Mouse (Mus musculus) induced T-regulatory cell, adult 2 months (primary cell): ENCODE results near the gene Ifitm5.

Source experiments
- DNase-seq: peaks from one replicate; pipeline ENCODE4 v3.0.0-alpha.2; 2012; ENCODE audit warnings: low read depth

Gene Ifitm5

DNA sequence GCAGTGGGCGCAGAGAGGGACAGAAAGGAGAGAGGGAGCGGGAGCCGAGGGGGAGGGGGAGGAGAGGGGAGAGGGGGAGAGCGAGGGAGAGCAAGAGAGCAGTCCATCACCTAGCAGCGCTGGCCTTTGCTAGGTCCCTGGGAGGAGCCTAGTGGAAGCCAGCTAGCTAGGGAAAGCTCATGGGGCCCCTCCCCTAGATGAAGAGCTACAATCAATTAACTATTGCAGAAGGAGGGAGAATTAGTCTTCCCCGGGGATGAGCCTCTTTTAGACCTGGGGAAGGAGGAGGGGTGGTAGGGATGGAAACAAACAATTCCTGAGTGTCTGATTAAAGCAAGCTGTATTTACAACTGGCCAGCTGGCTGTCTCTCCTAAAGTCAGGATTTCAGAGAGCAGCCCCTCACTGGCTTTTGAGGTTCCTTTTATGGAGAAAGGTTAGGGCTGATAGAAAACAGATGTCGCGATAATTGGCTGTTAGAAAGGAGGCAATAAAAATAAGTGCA lies 10.4 kb downstream of the Ifitm5 start:
- no peak for DNase-seq

GRCm38 (mm10) chr7:140938896-140939295 lies 11.2 kb downstream of the Ifitm5 start:
- no peak for DNase-seq

DNA sequence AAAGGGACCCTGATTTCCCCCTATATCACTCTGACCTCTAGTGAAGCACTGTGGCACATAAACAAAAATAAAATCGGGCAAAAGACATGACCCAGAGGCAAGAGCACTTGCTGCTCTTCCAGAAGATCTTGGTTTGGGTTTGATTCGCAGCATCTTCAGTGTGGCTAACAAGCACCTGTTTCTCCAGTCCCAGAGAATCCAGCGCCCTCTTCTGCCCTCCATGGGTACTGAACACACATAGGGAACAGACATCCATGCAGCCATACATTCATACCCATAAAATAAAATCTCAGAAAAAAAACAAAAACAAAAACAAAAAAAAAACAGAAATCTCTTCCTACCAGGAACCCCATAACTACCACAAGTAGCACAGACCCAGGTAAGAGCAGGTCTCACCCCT lies 11.7 kb downstream of the Ifitm5 start:
- peak; percentile 53 for DNase-seq

DNA sequence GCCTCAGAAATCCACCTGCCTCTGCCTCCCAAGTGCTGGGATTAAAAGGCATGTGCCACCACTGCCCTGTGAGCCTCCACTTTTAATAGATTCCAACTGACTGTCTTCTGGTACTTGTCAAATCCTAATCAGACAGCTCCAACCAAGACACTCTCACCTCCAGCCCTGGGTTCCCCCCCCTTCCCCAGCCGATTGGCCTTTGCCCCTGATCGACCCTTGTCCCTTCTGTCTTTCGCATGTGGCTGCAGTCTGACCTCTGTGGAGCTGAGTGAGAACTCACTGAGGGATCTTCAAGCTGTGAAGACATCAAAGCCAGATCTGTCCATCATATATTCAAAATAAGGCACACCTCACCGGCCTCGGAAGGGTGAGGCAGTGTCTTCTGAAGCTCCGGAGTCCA lies 22.9 kb downstream of the Ifitm5 start:
- no peak for DNase-seq

- DNase-seq: peak; percentile 32
These were observed 26.9 kb downstream of the Ifitm5 start for GRCm38 (mm10) chr7:140923070-140923775.

GRCm38 (mm10) chr7:140922398-140923069 lies 27.6 kb downstream of the Ifitm5 start:
- peak; percentile 40 for DNase-seq

DNA sequence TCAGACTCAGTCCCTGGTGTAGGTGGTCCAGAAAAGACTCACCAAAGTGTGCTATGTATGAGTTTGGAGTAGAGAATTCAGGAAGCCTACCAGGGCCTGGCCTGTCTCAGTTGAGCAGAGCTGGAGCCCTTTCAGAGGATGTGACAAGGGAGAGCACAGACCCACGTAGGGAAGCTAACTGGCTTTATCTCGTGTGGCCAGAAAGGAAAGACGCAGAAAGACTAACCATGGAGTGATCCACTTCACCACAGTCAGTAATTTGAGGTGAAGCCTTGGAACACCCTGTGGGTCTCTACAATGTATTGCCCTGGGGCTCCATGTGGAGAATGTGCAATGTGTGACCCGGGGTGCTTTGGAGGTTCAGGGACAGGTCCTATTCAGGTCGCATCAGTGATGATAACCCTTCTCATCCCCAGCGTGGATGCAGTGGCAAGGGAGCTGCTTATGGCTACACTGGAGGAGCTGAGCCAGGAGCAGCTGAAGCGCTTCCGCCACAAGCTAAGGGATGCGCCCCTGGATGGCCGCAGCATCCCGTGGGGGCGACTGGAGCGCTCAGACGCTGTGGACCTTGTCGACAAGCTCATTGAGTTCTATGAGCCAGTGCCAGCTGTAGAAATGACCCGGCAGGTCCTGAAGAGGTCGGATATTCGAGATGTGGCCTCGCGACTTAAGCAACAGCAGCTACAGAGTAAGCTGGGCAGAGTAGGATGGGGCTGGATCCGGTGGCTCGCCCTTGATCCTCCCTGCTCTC lies 28.7 kb downstream of the Ifitm5 start:
- no peak for DNase-seq

- no peak for DNase-seq
These were observed 29.6 kb downstream of the Ifitm5 start, which contains the start of gene Nlrp6 for GRCm38 (mm10) chr7:140920418-140921029. Gene Nlrp6 (plus strand): TSS chr7:140920902.

DNA sequence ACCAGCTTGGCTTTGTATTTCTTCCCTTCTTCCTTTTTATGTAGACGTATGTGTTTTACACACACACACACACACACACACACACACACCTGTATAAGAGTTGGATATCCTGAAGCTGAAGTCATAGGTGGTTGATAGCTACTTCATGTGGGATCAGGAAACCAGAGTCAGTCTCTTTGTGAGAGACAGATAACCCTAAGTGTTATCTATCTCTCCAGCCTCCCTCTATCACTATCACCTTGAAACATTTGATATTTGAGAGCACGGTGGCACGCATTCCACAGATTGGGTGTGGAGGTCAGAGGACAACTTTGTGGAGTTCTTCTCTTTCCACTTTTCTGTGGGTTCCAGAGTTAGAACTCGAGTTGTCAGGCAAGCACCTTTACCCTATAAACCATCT lies 30.2 kb downstream of the Ifitm5 start:
- no peak for DNase-seq

DNA sequence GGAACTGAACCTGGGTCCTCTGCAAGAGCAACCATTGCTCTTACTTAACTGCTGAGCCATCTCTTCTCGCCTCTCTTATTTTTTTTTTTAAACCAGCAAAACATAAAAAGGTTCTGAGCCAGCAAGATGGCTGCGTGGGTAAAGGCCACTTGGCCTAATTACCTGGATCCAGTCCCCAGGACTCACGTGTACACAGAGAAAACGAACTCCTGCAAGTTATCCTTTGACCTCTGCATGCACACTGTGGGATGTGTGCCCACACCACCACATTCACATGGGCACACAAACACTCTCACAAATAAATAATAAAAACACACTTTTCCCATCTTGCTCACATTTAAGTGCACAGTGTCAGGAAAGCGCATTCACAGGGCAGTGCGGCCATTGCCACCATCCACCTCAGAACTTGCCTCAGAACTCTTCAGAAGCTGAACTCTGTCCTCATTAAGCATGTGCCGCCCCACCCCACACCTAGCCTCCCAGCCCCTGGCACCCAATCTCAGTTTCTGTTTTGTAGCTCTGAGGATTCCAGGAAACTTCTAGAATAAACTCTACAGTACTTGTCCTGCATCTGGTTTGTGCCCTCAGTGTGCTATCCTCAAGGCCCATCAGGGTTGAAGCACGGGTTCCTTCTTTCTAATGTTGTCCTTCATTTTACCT lies 35.9 kb downstream of the Ifitm5 start:
- no peak for DNase-seq

- no peak for DNase-seq
These were observed 37.1 kb downstream of the Ifitm5 start for GRCm38 (mm10) chr7:140912846-140913482.

DNA sequence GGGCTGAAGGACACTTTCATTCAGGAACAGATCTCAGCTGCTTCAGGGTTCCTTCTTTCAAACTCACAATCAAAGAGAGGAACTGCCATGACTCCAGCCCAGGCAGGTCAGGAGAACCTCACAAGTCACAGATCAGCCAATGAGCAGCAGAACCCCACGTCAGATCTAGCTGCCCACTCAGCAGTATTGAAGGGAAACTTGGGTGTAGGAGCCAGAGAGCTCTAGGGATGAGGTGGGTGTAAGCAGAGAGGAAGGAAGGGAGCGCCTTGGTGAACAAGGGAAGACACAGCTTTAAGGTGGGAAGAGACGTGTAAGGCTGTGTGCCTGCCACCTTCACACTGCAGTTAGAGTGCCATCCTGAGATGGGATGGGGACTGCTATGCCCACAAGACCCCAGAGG lies 37.8 kb downstream of the Ifitm5 start:
- DNase-seq: no peak

DNA sequence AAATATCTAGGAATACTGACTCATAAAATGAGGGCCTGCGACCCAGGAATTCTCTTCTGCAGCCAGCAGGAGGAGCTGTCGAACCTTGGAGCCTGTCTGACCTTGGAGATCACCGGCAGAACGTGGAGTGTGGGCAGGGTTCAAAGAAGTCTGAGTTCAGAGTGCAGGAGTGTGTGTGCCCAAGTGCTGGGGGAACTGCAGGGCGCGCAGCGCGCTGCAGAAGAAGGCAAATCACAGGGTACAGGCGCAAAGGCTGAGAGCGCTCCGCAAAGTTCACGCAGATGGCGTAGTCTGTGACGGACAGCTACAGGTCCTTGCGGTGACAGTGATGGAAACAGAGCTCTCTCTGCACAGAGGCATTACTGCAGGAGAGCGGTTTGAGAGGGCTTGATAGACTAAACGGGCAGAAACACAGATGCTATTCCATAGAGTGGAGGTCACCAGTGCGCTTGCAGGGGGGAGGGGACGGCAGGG lies 41.4 kb downstream of the Ifitm5 start:
- peak; percentile 87 for DNase-seq

GRCm38 (mm10) chr7:140908181-140908580 lies 41.9 kb downstream of the Ifitm5 start:
- DNase-seq: no peak

- DNase-seq: peak; percentile 41
These were observed 42.4 kb downstream of the Ifitm5 start for GRCm38 (mm10) chr7:140907697-140908096.

GRCm38 (mm10) chr7:140907131-140907530 lies 43.0 kb downstream of the Ifitm5 start:
- DNase-seq: no peak

DNA sequence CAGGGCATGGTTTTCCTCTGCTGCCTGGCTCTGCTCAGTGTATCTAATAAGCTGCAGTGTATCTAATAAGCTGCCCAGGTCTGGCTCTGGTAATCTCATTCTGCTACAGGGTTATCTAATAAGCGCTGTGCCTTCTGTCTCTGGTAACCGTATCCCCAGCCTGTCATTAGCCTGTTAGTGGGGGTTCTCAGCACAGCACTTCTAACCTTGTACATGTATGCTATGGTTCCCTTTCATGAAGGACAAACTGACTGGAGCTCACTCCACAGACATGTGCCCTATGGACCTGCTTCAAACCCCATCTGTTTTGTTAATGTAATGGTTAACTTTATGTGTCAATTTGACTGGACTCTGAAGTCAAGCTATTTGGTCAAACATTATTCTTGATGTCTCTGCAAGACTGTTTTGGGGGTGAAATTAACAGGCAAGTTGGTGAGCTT lies 44.4 kb downstream of the Ifitm5 start:
- no peak for DNase-seq

- DNase-seq: peak; percentile 80
These were observed 46.9 kb downstream of the Ifitm5 start for GRCm38 (mm10) chr7:140903212-140903611.

GRCm38 (mm10) chr7:140902036-140902875 lies 47.8 kb downstream of the Ifitm5 start:
- no peak for DNase-seq

GRCm38 (mm10) chr7:140900220-140900619 lies 49.9 kb downstream of the Ifitm5 start, which contains the start of gene Cox8b:
Gene Cox8b (minus strand): TSS chr7:140900446.
- DNase-seq: no peak
